Mouse (Mus musculus): ENCODE measurements around the gene Pou6f1. TPM values are rescaled to one million over a fixed set of nuclear protein-coding genes. Genes with fewer than 3 reads are reported as not detected.

Gene Pou6f1
- total and polyA plus RNA-seq, 3 experiments = 1.7 to 9.1 (median 7.4) TPM

DNA sequence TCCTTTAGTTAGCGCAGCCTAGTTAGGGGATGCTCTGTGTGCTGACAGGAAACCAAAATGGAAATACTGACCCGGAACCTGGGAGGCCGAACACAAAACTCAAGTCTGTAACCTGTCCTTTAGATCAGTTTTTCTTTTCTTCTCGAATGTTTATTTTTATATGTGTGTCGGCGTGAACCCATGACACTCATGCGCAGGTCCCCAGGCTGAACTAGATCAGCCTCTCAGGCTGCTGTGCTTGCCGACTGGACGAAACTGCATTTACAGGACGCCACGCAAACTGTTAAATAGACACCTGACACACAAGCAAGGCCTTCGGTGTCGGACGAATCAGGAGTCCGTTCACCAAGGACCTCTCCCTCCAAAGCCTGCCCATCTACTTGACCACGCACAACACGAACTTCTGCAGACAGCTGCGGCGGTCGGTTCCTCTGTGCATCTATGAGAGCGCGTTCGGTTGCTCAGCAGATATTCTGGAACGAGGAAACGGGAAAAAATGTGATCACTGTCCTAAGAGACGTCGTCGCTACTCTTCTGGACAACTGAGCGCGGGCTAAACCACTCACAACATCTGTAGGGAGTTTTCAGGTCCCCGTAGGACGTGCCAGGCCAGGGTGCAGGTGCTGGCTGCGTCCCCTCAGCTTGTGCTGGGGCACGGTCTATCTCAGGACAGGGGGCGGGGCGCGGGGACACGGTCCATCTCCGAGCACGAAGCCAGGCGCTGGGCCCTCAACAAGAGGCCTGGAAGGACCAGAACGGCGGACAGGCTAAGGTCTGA lies 14.6 kb upstream of the Pou6f1 start:
- in situ Hi-C loops (cut with MboI; ENCODE audit: low pct_ligation_motif_present, low pct_unique_long_range_greater_than_20kb, low sequenced_read_pairs) = loop anchor here (5.0 kb wide), 2 partner anchors 82 to 152 kb away; no protein-coding TSS in a partner anchor

DNA sequence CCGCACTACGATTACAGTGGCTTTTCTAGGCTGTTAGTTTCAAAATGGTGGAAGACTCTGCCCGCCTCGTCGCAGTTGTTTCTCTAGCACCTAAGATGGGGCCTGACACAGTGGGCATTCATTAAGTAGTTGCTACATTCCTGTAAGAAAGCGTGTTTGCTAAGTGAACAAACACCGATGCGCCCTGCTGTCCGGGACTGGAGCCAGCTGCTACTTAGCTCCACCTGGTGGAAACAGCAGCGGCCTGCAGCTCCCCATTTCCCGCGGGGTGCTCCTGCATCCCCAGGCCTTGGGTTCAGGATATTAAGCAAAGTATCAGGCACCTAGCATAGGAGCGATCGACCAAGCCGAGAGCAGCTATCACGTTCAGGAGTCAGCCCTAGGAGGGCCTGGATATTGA lies 13.8 kb upstream of the Pou6f1 start:
- dilution Hi-C loops (cut with MboI; ENCODE audit: extremely low pct_ligation_motif_present, extremely low pct_unique_long_range_greater_than_20kb, low sequenced_read_pairs) = no loop called here

More for the DNA sequence above, 14.6 kb upstream of the Pou6f1 start:
- peak; percentile 53 for DNase-seq (ENCODE audit: extremely low read depth)
- Histone ChIP-seq H3K27me3 (replicated peaks) (no peaks in the 10 kb centered on the region), H3K9me3 (replicated peaks; ENCODE audit: low read length) (no peaks in the 10 kb centered on the region), H3K79me2 (replicated peaks; ENCODE audit: control insufficient read depth, extremely low read depth, insufficient read depth, poor library complexity, severe bottlenecking) (peaks cover 13% of the 10 kb centered on the region), H3K4me2 (ENCODE audit: insufficient read depth, low read depth, poor library complexity, severe bottlenecking) (peak overlapping the region; percentile 72), H3K36me3 (replicated peaks in 1 of 2; ENCODE audit: control insufficient read depth in 1 of 2, insufficient read depth in 1 of 2, low read length in 1 of 2) (peaks cover 23 to 28% of the 10 kb centered on the region in 2 experiments), H3K4me1 (ENCODE audit: control insufficient read depth in 1 of 2, insufficient read depth in 2 of 2) (peaks cover 11 to 23% of the 10 kb centered on the region in 2 experiments), H3K9ac (ENCODE audit: insufficient read depth, low read depth) (peak overlapping the region; percentile 43), H3K27ac (ENCODE audit: insufficient read depth, low read depth) (peak overlapping the region; percentile 83), H3K4me3 (replicated peaks in 1 of 3; ENCODE audit: low read depth in 2 of 3, low read length in 2 of 3, poor library complexity in 1 of 3) (peak overlapping the region; percentile 61 to 71 (median 69))
- dilution Hi-C loops (cut with MboI; ENCODE audit: extremely low pct_ligation_motif_present, extremely low pct_unique_long_range_greater_than_20kb, low sequenced_read_pairs) = no loop called here
- TF ChIP-seq RAD21 (IDR thresholded peaks at IDR 0.05; ENCODE audit: low read depth, low read length) (no peak), ELF1 (IDR thresholded peaks at IDR 0.05; ENCODE audit: low read depth, low read length) (no peak), CTCF (conservative IDR thresholded peaks at IDR 0.05 in 1 of 2, IDR thresholded peaks at IDR 0.05 in 1 of 2; ENCODE audit: low read depth in 2 of 2, low read length in 2 of 2) (0 out of 4 replicates have a peak, but pooled peaks of 1 of the 2 experiments have one; percentile 1), EP300 (IDR thresholded peaks at IDR 0.05; ENCODE audit: low read length) (no peak), MEF2A (IDR thresholded peaks at IDR 0.05; ENCODE audit: borderline replicate concordance, low read depth, low read length) (no peak), CHD2 (IDR thresholded peaks at IDR 0.05; ENCODE audit: low read length) (no peak), POLR2A (IDR thresholded peaks at IDR 0.05; ENCODE audit: low read depth, low read length) (no peak), E2F4 (IDR thresholded peaks at IDR 0.05; ENCODE audit: insufficient replicate concordance, low read depth, low read length) (no peak), UBTF (IDR thresholded peaks at IDR 0.05; ENCODE audit: low read depth, low read length) (no peak), MAFK (IDR thresholded peaks at IDR 0.05; ENCODE audit: insufficient replicate concordance, low read length) (no peak), MAX (IDR thresholded peaks at IDR 0.05; ENCODE audit: low read length) (0 out of 2 replicates have a peak, but pooled peaks have one; percentile 2), RCOR1 (conservative IDR thresholded peaks at IDR 0.05; ENCODE audit: low read depth, low read length) (no peak), MAZ (IDR thresholded peaks at IDR 0.05; ENCODE audit: low read depth, low read length) (no peak), USF2 (conservative IDR thresholded peaks at IDR 0.05; ENCODE audit: low read depth, low read length) (no peak), SMC3 (IDR thresholded peaks at IDR 0.05; ENCODE audit: low read depth, low read length) (no peak), MXI1 (IDR thresholded peaks at IDR 0.05; ENCODE audit: low read depth, low read length) (peak; percentile 66; the same call in 1 of the 2 replicates), ZNF384 (IDR thresholded peaks at IDR 0.05; ENCODE audit: low read depth, low read length) (no peak), JUND (conservative IDR thresholded peaks at IDR 0.05; ENCODE audit: low read depth, low read length) (no peak), BHLHE40 (IDR thresholded peaks at IDR 0.05; ENCODE audit: low read depth, low read length) (peak; percentile 52; the same call in 1 of the 2 replicates), KAT2A (IDR thresholded peaks at IDR 0.05; ENCODE audit: insufficient replicate concordance, low read length) (no peak), POLR2AphosphoS2 (IDR thresholded peaks at IDR 0.05; ENCODE audit: low read depth, low read length) (no peak), JUN (IDR thresholded peaks at IDR 0.05; ENCODE audit: insufficient read depth, low read depth, low read length) (no peak), ZKSCAN1 (IDR thresholded peaks at IDR 0.05; ENCODE audit: borderline replicate concordance, low read depth, low read length) (no peak), TCF12 (IDR thresholded peaks at IDR 0.05; ENCODE audit: low read depth, low read length) (peak; percentile 57; the same call in 1 of the 2 replicates), HCFC1 (IDR thresholded peaks at IDR 0.05; ENCODE audit: low read depth, low read length) (no peak), PAX5 (IDR thresholded peaks at IDR 0.05; ENCODE audit: low read length) (no peak), IRF4 (IDR thresholded peaks at IDR 0.05; ENCODE audit: low read depth, low read length) (no peak), SIN3A (IDR thresholded peaks at IDR 0.05; ENCODE audit: low read length) (peak; percentile 58; the same call in 1 of the 2 replicates), ZMIZ1 (IDR thresholded peaks at IDR 0.05; ENCODE audit: low read depth, low read length) (no peak), ETS1 (conservative IDR thresholded peaks at IDR 0.05; ENCODE audit: low read depth, low read length) (no peak), MYC (IDR thresholded peaks at IDR 0.05; ENCODE audit: low read depth, low read length) (no peak), NELFE (IDR thresholded peaks at IDR 0.05; ENCODE audit: low read depth, low read length) (no peak), GABPA (IDR thresholded peaks at IDR 0.05; ENCODE audit: insufficient replicate concordance, low read depth, low read length) (no peak), TBP (conservative IDR thresholded peaks at IDR 0.05; ENCODE audit: low read depth, low read length) (no peak), NRF1 (IDR thresholded peaks at IDR 0.05; ENCODE audit: low read depth, low read length) (peak; percentile 65), ZC3H11A (IDR thresholded peaks at IDR 0.05; ENCODE audit: low read depth, low read length) (no peak), CHD1 (IDR thresholded peaks at IDR 0.05; ENCODE audit: low read depth, low read length) (no peak), USF1 (IDR thresholded peaks at IDR 0.05; ENCODE audit: low read depth, low read length) (no peak)

More for the DNA sequence above, 13.8 kb upstream of the Pou6f1 start:
- Histone ChIP-seq H3K9me3 (replicated peaks; ENCODE audit: low read length) (no peaks in the 10 kb centered on the region), H3K36me3 (replicated peaks in 1 of 2; ENCODE audit: control insufficient read depth in 1 of 2, insufficient read depth in 1 of 2, low read length in 1 of 2) (peaks cover 15 to 20% of the 10 kb centered on the region in 2 experiments), H3K4me2 (ENCODE audit: insufficient read depth, low read depth, poor library complexity, severe bottlenecking) (peak overlapping the region; percentile 71; the same call in 1 of the 2 replicates), H3K27me3 (replicated peaks) (no peaks in the 10 kb centered on the region), H3K4me1 (ENCODE audit: control insufficient read depth in 1 of 2, insufficient read depth in 2 of 2) (peaks cover 11 to 23% of the 10 kb centered on the region in 2 experiments), H3K4me3 (replicated peaks in 1 of 3; ENCODE audit: low read depth in 2 of 3, low read length in 2 of 3, poor library complexity in 1 of 3) (peak overlapping the region in 2 of 3 experiments; percentile 61 to 69), H3K9ac (ENCODE audit: insufficient read depth, low read depth) (no peak overlapping the region), H3K27ac (ENCODE audit: insufficient read depth, low read depth) (no peak overlapping the region), H3K79me2 (replicated peaks; ENCODE audit: control insufficient read depth, extremely low read depth, insufficient read depth, poor library complexity, severe bottlenecking) (peaks cover 13% of the 10 kb centered on the region)
- in situ Hi-C loops (cut with MboI; ENCODE audit: low pct_ligation_motif_present, low pct_unique_long_range_greater_than_20kb, low sequenced_read_pairs) = loop anchor here (5.0 kb wide), 2 partner anchors 81 to 151 kb away; no protein-coding TSS in a partner anchor
- TF ChIP-seq ZKSCAN1 (IDR thresholded peaks at IDR 0.05; ENCODE audit: borderline replicate concordance, low read depth, low read length) (no peak), CHD1 (IDR thresholded peaks at IDR 0.05; ENCODE audit: low read depth, low read length) (0 out of 2 replicates have a peak, but pooled peaks have one; percentile 10), CHD2 (IDR thresholded peaks at IDR 0.05; ENCODE audit: low read length) (no peak), MXI1 (IDR thresholded peaks at IDR 0.05; ENCODE audit: low read depth, low read length) (peak; percentile 37; the same call in 1 of the 2 replicates), CTCF (conservative IDR thresholded peaks at IDR 0.05 in 1 of 2, IDR thresholded peaks at IDR 0.05 in 1 of 2; ENCODE audit: low read depth in 2 of 2, low read length in 2 of 2) (peak; percentile 79 to 93), USF1 (IDR thresholded peaks at IDR 0.05; ENCODE audit: low read depth, low read length) (no peak), RAD21 (IDR thresholded peaks at IDR 0.05; ENCODE audit: low read depth, low read length) (peak; percentile 71), NRF1 (IDR thresholded peaks at IDR 0.05; ENCODE audit: low read depth, low read length) (no peak), SMC3 (IDR thresholded peaks at IDR 0.05; ENCODE audit: low read depth, low read length) (peak; percentile 95), MEF2A (IDR thresholded peaks at IDR 0.05; ENCODE audit: borderline replicate concordance, low read depth, low read length) (peak; percentile 26; the same call in 1 of the 2 replicates), MYC (IDR thresholded peaks at IDR 0.05; ENCODE audit: low read depth, low read length) (no peak), EP300 (IDR thresholded peaks at IDR 0.05; ENCODE audit: low read length) (no peak), NELFE (IDR thresholded peaks at IDR 0.05; ENCODE audit: low read depth, low read length) (peak; percentile 25; the same call in 1 of the 2 replicates)
- DNase-seq (ENCODE audit: extremely low read depth) = peak; percentile 75

Data from CH12.LX (cell line).